Mouse (Mus musculus) left cerebral cortex, postnatal 10 days (tissue): Measurements from ENCODE around the gene Gm28363. TPM values are rescaled to one million over a fixed set of nuclear protein-coding genes. Genes with fewer than 3 reads are reported as not detected.
"Not testable (repeated sequence)": the region's sequence is repeated elsewhere in the genome, so short reads cannot be mapped to it uniquely, and the experiment has no call there.

Source experiments
- DNase-seq, 2 experiments: peaks; one replicate each; pipeline ENCODE4 v3.0.0; 2021 to 2022; ENCODE audit warnings: low spot score in 2 of 2, mixed read lengths in 1 of 2; ENCODE audit errors: extremely low spot score in 1 of 2
- intact Hi-C: fragments of 180-260 bp; cut with DNase I; formaldehyde crosslinking; loops from one replicate; pipeline ENCODE4 v1.15.1; 2025
- total RNA-seq, 2 experiments: library from RNA; stranded (reverse); gene quantifications; 2 replicates each; pipeline ENCODE4 v1.2.3; 2021

The Gm28363 gene
- not detected for total RNA-seq

- DNase-seq, intact Hi-C loops: not testable (repeated sequence)
Measured at GRCm38 (mm10) chr1:117696831-117697230, at the start of gene Gm28363. Gene Gm28363 (plus strand): TSS chr1:117697131.

- DNase-seq, intact Hi-C loops: not testable (repeated sequence)
Measured at GRCm38 (mm10) chr1:117650236-117650635, 46.7 kb upstream of the Gm28363 start.

Other genes starting within 250 kb of the Gm28363 start
- not detected for gene B020011L13Rik, start 84.0 kb downstream of the Gm28363 start, total RNA-seq
- gene Gm28360, start 132.9 kb downstream of the Gm28363 start, total RNA-seq = not detected
- not detected for gene Gm28168, start 230.9 kb downstream of the Gm28363 start, total RNA-seq